Mouse (Mus musculus) heart, embryonic 14.5 days (tissue): ENCODE data around the gene Grasp. TPM values are rescaled to one million over a fixed set of nuclear protein-coding genes. Genes with fewer than 3 reads are reported as not detected.

ENCODE experiments used
- ATAC-seq: fragments of 200-750 bp; cut with Nextera tagmentation; 2 replicates; pipeline ENCODE4 v1.8.0; 2017; ENCODE audit warnings: low read depth, moderate TSS enrichment; ENCODE audit not compliant: insufficient number of reproducible peaks, insufficient read depth, low FRiP score
- H3K27ac ChIP-seq, 2 experiments: fragments of 200-500 bp in 1 of 2; fragments of 300-500 bp in 1 of 2; sonication (generic) in 1 of 2; replicated peaks in 1 of 2; 2 replicates each; pipeline ENCODE4 v1.5.1; 2012 to 2014; ENCODE audit warnings: low read depth in 2 of 2, low read length in 2 of 2, control low read depth in 1 of 2, mild to moderate bottlenecking in 1 of 2, mixed read lengths in 1 of 2; ENCODE audit not compliant: control insufficient read depth in 1 of 2, insufficient read depth in 1 of 2
- H3K27me3 ChIP-seq: fragments of 300-500 bp; sonication (generic); 2 replicates; pipeline ENCODE4 v1.6.1; 2014; ENCODE audit warnings: mild to moderate bottlenecking, low read length, control low read depth; ENCODE audit not compliant: control insufficient read depth, insufficient read depth
- H3K36me3 ChIP-seq: fragments of 300-500 bp; sonication (generic); 2 replicates; pipeline ENCODE4 v1.6.1; 2014; ENCODE audit warnings: mild to moderate bottlenecking, control low read depth, low read length, mixed read lengths; ENCODE audit not compliant: control insufficient read depth, insufficient read depth
- H3K4me1 ChIP-seq, 2 experiments: fragments of 200-500 bp in 1 of 2; fragments of 300-500 bp in 1 of 2; sonication (generic) in 1 of 2; 2 replicates each; pipeline ENCODE4 v1.6.1; 2012 to 2014; ENCODE audit warnings: low read length in 2 of 2, control low read depth in 1 of 2, mixed read lengths in 1 of 2; ENCODE audit not compliant: control insufficient read depth in 2 of 2, insufficient read depth in 2 of 2
- H3K4me2 ChIP-seq: fragments of 300-500 bp; sonication (generic); 2 replicates; pipeline ENCODE4 v1.6.1; 2014; ENCODE audit warnings: mild to moderate bottlenecking, low read length
- H3K4me3 ChIP-seq, 2 experiments: fragments of 200-500 bp in 1 of 2; fragments of 300-500 bp in 1 of 2; sonication (generic) in 1 of 2; 2 replicates each; pipeline ENCODE4 v1.5.1; 2012 to 2014; ENCODE audit warnings: low read length in 2 of 2, mild to moderate bottlenecking in 2 of 2, control low read depth in 1 of 2, low read depth in 1 of 2, moderate library complexity in 1 of 2; ENCODE audit not compliant: control insufficient read depth in 1 of 2, insufficient read depth in 1 of 2
- H3K9ac ChIP-seq: fragments of 300-500 bp; sonication (generic); 2 replicates; pipeline ENCODE4 v1.6.1; 2014; ENCODE audit warnings: mild to moderate bottlenecking, low read length
- H3K9me3 ChIP-seq: fragments of 300-500 bp; sonication (generic); 2 replicates; pipeline ENCODE4 v1.6.1; 2016; ENCODE audit warnings: low read length, control low read depth; ENCODE audit not compliant: control insufficient read depth
- WGBS: fragments of 180-500 bp; shearing (Covaris S2); extraction: QIAGEN DNeasy Blood & Tissue Kit; methylation state at CpG from one replicate; pipeline ENCODE4 v1.1.7; 2014; 5-methylcytosine and 5-hydroxymethylcytosine counted together
- polyA plus RNA-seq: library from polyadenylated mRNA; unstranded; fragments of >200 nt; fragmentation: Nextera tagmentation; extraction: Ambion mirVana; gene quantifications from 2 replicates; pipeline ENCODE4 v1.2.1, GENCODE M21; 2014

Grasp gene
- polyA plus RNA-seq, 1 experiment from 2014 or later, result 5.5 TPM

DNA sequence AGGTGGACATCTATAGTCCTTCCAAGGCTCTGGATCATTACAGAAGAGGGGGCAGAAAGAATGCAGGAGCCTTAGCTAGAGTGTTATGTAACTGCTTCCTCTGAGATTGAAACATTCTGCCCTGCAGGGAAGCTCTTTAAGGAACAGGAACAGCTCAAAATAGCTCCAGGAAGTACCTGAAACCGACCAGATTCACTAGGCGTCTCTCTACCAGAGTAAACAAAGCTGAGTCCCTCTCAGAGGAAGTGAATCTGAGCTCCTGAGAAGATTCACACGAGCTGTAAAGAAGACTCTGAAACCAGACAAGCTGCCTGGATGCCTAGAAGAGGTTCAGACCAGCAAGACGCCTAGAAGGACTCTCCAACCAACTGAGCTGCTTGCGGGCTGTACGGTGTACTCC is 28.6 kb downstream of the Grasp start:
- no peak for ATAC-seq
- H3K4me1 ChIP-seq, result peaks cover 33 to 49% of the 10 kb centered on the region in 2 experiments
- 82% methylated on average over 6 of the region's 6 CpGs for WGBS
- H3K9ac ChIP-seq, result no peak overlapping the region
- no peaks in the 10 kb centered on the region for H3K9me3 ChIP-seq
- H3K4me2 ChIP-seq, result no peak overlapping the region
- H3K27ac ChIP-seq, result no peak overlapping the region
- H3K36me3 ChIP-seq, result no peaks in the 10 kb centered on the region
- H3K27me3 ChIP-seq, result no peaks in the 10 kb centered on the region
- no peak overlapping the region for H3K4me3 ChIP-seq

DNA sequence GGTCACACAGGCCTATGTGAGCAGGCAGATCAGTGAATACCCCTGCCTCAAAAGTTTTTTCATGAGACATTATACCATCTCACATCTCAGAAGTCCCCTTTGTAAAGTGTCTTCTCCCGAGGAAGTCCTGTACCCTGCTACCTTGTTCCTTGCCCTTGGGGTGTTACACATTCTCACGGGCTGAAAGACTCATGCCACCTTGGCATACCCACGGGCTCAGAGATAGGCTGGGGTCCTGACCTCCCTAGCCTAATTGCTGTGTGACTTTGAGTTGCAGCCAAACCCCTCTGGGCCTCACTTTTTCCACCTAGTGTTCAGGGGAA is 29.5 kb downstream of the Grasp start:
- peak overlapping the region; percentile 92 for H3K4me2 ChIP-seq
- no peaks in the 10 kb centered on the region for H3K36me3 ChIP-seq
- no peaks in the 10 kb centered on the region for H3K27me3 ChIP-seq
- 0 out of 2 replicates have a peak, but pooled peaks have one; percentile 1 for ATAC-seq
- WGBS, result 25% methylated on average over 3 of the region's 3 CpGs
- peak overlapping the region in 1 of 2 experiments; percentile 78; a peak in 3 of 4 replicates for H3K27ac ChIP-seq
- peaks cover 25 to 40% of the 10 kb centered on the region in 2 experiments for H3K4me1 ChIP-seq
- H3K4me3 ChIP-seq, result peak overlapping the region; percentile 55 to 74
- H3K9ac ChIP-seq, result peak overlapping the region; percentile 91
- no peaks in the 10 kb centered on the region for H3K9me3 ChIP-seq

DNA sequence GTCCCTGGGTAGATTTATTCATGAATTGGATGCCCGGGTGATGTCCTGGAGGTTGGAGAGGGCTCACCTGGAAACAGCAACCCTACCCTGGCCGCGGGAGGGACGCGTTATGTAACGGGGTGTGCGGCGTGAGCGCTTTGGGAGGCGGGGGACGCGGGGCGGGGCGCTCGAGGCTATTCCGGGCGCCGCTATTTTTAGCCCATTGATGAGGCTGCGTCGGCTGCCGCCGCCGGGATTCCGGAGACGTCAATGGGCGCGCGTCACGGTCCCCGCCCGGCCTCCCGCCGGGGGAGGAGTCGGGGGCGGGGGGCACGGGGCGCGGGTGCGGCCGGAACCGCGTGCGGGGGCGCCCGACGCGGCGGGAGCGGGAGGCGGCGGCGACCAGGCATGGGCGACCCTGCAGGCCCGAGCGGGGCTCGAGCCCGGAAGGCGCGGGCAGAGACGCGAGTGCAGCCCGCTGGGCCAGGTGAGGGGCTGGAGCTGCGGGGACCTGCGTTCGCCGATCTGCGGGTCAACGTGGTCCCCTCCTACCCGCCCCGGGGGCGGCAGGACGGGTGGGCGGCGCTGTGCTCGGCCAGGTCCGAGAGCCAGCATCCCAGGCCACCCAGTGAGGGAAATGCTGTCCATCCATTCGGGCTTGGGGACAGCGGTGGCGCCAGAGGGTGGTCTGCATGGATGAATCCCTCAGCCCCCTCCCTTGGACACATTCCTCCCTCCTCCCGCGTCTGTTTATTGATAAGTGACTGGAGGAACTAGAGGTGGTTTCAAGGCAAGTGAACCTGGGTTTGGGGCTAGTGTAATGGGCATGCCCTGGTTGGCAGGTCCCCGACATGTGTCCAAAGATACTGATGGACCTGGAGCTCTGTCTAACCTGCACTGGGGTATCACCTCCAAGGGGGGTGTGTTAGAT is 30.2 kb downstream of the Grasp start, which contains the start of gene Nr4a1:
Gene Nr4a1 (plus strand): TSS at position 384 of the 910 bp plus-strand sequence.
- 1% methylated on average over 74 of the region's 82 CpGs for WGBS
- H3K4me1 ChIP-seq, result peaks cover 20 to 34% of the 10 kb centered on the region in 2 experiments
- H3K4me3 ChIP-seq, result peak within 1 kb of the TSS; percentile 55 to 74
- H3K27me3 ChIP-seq, result no peaks in the 10 kb centered on the region
- peak within 1 kb of the TSS in 1 of 2 experiments; percentile 78; a peak in 3 of 4 replicates for H3K27ac ChIP-seq
- peak within 1 kb of the TSS; percentile 91 for H3K9ac ChIP-seq
- no peaks in the 10 kb centered on the region for H3K36me3 ChIP-seq
- H3K4me2 ChIP-seq, result peak within 1 kb of the TSS; percentile 92
- ATAC-seq, result peak; percentile 58
- H3K9me3 ChIP-seq, result no peaks in the 10 kb centered on the region

DNA sequence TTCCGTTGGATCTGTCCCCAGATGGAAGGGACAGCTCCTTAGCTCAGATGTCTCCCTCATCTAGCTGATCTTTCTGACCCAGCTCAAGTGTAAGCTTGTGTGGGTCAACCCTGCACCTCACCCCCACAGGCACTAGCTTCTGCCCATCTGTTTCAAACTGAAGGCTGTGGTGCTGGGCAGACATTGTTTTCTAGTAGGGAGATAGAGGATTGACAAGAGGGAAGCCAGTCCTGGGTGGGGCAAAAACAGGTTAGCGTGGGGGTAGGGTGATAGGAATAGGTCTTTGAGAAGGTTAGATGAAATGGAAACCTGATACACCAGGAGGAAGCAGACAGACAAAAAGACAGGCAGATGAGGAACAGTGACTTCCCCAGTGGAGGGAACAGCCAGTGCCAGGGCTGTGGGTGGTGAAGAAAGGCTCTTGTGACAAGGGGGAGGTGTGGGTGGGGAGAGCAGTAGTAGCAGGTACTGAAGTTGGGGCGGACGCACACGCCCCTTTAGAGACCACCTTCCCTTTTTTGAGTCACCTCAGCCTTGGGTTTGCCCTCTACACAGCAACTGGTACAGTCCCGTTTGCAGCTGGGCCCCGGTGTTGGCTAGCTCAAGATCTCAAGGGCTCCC is 32.0 kb downstream of the Grasp start:
- H3K4me2 ChIP-seq, result no peak overlapping the region
- ATAC-seq, result no peak
- H3K36me3 ChIP-seq, result 0 out of 2 replicates have a peak, but pooled peaks cover 4% of the 10 kb centered on the region
- no peak overlapping the region; a peak in 1 of 4 replicates for H3K27ac ChIP-seq
- H3K9me3 ChIP-seq, result no peaks in the 10 kb centered on the region
- H3K4me1 ChIP-seq, result peaks cover 32 to 47% of the 10 kb centered on the region in 2 experiments
- H3K9ac ChIP-seq, result no peak overlapping the region
- H3K27me3 ChIP-seq, result no peaks in the 10 kb centered on the region
- WGBS, result 72% methylated on average over 7 of the region's 7 CpGs
- no peak overlapping the region for H3K4me3 ChIP-seq

DNA sequence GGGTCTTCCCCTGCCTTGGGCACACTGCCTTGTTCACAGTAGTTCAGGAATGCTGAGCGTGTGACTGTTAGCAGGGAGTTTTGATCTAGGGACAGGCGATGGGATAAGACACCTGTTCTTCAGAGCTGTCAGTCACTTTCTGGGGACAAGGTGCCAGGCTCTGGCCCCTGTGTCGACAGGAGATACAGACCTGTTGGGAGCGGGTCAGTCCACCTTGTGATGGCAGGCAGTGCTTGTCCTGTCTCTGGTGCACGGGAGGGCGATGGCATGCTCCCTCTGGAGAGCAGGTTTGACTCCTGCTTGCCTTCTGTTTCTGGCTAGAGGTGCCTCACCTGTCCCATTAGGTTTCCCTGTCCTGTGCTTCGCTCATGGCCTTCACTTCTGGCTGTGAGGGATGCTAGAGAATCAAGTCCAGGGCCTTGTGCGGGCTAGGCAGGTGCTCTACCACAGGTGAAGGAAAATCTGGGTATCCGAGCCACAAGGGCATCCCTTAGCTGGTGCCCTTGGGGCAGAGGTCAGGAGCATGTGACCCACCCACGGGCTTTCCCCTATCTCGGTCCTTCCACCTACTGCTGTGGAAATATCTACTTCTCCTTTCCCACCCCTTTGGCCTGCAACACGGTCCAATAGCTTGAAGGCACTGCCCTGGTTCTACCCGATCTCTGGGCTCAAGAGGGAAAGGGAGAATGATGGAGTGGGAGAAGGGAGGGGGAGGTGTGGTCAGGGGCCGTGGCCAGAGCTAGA is 32.6 kb downstream of the Grasp start:
- peaks cover 38 to 54% of the 10 kb centered on the region in 2 experiments for H3K4me1 ChIP-seq
- no peak overlapping the region for H3K4me2 ChIP-seq
- no peak overlapping the region for H3K27ac ChIP-seq
- no peak for ATAC-seq
- 65% methylated on average over 14 of the region's 14 CpGs for WGBS
- H3K36me3 ChIP-seq, result 0 out of 2 replicates have a peak, but pooled peaks cover 4% of the 10 kb centered on the region
- H3K4me3 ChIP-seq, result no peak overlapping the region
- no peaks in the 10 kb centered on the region for H3K27me3 ChIP-seq
- no peaks in the 10 kb centered on the region for H3K9me3 ChIP-seq
- H3K9ac ChIP-seq, result 0 out of 2 replicates have a peak overlapping the region, but pooled peaks have one; percentile 16

DNA sequence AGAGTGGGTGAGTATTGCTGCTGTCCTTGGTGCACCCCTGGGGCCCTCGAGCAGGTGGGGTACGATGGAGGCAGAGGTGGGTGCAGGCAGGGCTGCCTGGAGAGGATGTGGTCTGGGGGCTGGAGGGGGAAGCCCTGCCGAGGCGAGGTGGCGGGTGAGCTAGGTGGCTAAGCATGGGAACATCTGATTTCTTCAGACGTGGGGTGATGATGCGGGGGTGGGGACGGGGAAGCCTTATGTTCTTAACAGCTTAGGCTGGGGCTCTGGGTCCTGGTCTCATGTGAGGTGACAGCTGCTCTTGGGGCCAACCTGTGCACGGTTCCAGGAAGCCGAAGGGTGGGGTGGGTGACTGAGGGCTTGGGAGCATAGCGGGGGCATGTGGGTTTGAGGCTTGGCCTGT is 34.4 kb downstream of the Grasp start:
- Histone ChIP-seq H3K36me3 (peaks cover 10% of the 10 kb centered on the region; the same call in 1 of the 2 replicates), H3K9ac (no peak overlapping the region), H3K4me2 (no peak overlapping the region), H3K4me1 (peaks cover 47 to 62% of the 10 kb centered on the region in 2 experiments), H3K27ac (no peak overlapping the region), H3K4me3 (no peak overlapping the region), H3K27me3 (no peaks in the 10 kb centered on the region), H3K9me3 (no peaks in the 10 kb centered on the region)
- no peak for ATAC-seq
- 79% methylated on average over 11 of the region's 11 CpGs for WGBS

DNA sequence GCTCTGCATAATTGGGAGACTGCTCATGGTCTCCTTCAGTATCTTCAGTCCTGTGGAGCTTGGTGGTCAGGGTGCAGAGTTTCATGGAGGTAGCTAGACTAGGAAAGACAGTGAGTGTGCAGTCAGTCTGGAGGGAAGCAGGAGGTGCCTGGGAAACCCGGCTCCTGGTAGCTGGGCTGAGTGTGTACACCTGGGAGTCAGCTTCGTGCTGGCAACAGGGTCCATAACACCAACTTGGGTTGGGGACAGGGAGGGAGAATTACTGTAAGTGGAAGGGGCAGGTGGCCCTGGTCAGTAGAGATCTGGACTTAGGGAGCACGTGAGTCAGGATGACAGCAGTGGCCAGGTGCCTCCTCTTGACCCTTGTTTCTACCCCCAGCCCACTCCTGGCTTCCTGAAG is 35.9 kb downstream of the Grasp start:
- Histone ChIP-seq H3K27me3 (no peaks in the 10 kb centered on the region), H3K4me1 (peaks cover 39 to 52% of the 10 kb centered on the region in 2 experiments), H3K9ac (0 out of 2 replicates have a peak overlapping the region, but pooled peaks have one; percentile 56), H3K4me3 (no peak overlapping the region), H3K36me3 (peaks cover 13% of the 10 kb centered on the region; the same call in 1 of the 2 replicates), H3K4me2 (no peak overlapping the region), H3K27ac (peak overlapping the region; percentile 86 to 87), H3K9me3 (no peaks in the 10 kb centered on the region)
- no peak for ATAC-seq
- WGBS, result 86% methylated on average over 3 of the region's 3 CpGs
